Mouse (Mus musculus): ENCODE measurements around the gene Mea1.

Mea1 gene

GRCm38 (mm10) chr17:46678416-46678815 is at the start of gene Mea1:
TSS of gene Mea1 (plus strand) at chr17:46678793.
- peak; percentile 31 for DNase-seq

GRCm38 (mm10) chr17:46629685-46630441 is 48.7 kb upstream of the Mea1 start:
- peak; percentile 87 for DNase-seq

- DNase-seq, result peak; percentile 83
Observed at GRCm38 (mm10) chr17:46636831-46637523, 41.6 kb upstream of the Mea1 start.

DNA sequence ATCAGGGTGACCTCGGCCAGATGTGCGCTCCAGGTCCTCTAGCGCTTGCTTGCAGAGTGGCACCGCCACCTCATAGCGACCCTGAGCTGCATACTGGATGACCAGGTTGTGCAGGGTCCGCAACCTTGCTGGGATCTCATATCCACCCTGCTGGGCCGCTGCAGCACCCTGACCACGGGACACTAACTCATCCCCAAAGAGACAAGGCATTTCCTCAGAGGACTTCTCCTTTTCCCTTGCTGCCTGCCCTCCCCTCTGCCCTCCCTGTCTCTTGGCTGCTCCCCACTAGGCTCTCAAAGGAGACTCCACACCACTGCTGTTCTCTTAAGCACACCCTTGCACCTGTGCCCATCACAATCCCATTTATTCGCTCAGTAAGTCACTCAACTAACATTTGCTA is 38.7 kb upstream of the Mea1 start:
- no peak for DNase-seq

DNA sequence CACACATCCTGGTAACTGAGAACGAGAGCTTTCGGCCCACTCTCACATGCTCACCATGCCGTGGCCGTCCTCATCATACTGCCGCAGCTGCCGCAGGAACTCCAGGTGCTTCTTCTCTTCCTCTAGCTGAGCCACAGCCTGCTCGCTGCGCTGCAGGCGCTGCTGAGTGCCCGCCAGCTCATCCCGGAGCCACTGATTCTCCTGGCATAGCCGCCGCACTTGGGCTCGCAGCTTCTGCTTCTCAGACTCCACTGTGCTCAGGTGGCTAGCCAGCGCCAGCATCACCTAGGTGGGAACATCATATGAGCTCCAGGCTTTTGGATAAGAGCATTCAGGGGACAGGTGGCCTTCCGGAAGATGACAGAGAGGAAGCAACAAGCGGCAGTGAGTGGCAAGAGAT is 36.5 kb upstream of the Mea1 start:
- DNase-seq, result no peak

- no peak for DNase-seq
Observed at GRCm38 (mm10) chr17:46644152-46644805, 34.3 kb upstream of the Mea1 start.

GRCm38 (mm10) chr17:46644916-46645475 is 33.6 kb upstream of the Mea1 start:
- DNase-seq, result peak; percentile 90

DNA sequence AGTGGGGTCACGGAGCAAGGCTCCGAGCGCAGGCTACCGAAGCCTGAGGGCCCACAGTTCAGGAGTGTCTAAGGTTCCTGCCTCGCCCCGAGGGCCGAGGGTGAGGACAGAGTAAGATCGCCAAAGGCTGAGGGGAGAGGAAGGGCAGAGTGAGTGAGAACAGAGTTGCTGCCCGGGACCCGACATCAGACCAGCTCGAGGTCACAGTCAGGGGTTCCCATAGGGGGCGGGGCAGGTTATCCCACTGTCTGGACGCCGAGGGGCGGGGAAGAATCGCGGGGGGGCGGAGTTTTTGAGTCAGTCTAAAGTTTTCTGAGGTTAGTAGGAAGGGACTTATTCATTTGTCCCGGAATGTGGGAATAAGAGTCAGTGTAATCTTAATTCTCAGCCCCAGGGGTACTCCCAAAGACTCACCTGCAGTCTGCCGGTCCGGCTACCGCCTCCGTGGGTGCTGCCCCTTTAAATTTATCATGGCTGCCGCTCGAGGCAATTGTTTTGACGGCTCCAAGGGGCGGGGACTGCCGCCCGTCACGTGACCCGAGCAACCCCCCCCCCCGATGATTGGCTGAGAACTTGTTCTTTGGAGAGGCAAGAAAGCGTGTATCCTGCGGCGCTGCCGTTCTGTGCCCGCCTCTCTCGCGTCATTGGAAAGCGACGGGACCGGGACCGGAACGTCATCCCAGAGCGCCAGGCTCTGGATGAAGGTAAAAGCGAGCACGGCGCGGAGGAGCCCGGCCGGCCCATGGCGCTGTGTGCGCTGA is 32.9 kb upstream of the Mea1 start, which contains the start of the genes Klc4 and Mrpl2:
Gene Klc4, minus strand, starts transcription at position 462 of the 761 bp plus-strand sequence.
Gene Mrpl2, plus strand, starts transcription at position 669 of the 761 bp plus-strand sequence.
- DNase-seq, result peak; percentile 99

- DNase-seq, result no peak
Observed at GRCm38 (mm10) chr17:46646322-46646662, 32.3 kb upstream of the Mea1 start.

GRCm38 (mm10) chr17:46647279-46647678 is 31.3 kb upstream of the Mea1 start:
- no peak for DNase-seq

DNA sequence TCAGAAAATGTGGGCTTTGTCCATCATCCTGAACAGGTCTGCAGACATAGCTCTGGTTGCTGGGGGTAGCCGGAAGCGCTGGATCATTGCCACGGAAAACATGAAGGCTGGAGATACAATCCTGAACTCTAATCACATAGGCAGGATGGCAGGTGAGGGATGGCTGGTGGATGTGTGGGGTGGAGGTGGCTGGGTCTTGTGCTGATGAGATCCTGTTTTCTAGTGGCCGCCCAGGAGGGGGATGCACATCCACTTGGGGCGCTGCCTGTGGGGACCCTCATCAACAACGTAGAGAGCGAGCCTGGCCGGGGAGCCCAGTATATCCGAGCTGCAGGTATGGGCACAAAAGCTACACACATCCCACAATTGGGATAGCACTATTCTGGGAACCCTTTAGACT is 30.2 kb upstream of the Mea1 start:
- DNase-seq, result no peak

GRCm38 (mm10) chr17:46649811-46650210 is 28.8 kb upstream of the Mea1 start:
- DNase-seq, result no peak

DNA sequence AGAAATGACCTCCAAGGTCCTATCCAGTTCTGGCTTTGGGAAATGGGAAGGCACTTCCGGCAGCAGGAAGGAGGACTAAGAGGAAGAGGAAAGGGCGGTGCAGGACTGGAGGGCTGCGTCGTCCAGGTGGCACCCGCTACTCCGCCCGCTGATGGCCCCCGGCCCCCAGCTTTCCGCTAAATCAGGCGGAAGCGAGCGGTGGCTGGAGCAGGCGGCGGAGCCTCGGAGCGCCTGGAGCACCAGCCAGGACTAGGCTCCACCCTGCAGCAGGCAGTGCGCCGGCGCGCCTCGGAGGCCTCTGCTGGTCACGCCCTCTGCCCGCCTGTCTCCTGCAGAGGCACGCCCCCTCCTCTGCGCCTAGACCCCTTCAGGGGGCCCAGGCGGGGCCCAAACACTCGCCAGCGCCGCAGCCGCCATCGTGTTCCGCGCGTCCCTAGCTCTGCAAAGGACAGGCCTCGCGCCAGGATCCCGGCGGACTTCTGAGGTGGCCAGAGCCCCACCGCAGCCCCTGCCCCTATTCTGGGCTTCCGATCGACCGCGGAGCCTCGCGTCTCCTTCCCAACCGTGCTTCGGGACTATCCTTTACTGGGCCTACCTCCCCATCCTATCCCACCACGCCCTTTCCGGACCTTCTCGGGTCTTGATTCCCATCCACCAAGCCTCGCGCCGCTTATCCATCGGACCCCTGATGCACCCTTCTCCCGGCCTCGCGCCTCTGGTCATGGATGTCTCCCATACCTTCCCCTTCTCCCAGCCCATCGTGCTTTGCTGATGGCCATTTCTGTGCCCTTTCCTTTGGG is 28.2 kb upstream of the Mea1 start, which contains the start of gene Cul7:
Gene Cul7, plus strand, starts transcription at position 106 of the 800 bp plus-strand sequence.
- peak; percentile 97 for DNase-seq

DNA sequence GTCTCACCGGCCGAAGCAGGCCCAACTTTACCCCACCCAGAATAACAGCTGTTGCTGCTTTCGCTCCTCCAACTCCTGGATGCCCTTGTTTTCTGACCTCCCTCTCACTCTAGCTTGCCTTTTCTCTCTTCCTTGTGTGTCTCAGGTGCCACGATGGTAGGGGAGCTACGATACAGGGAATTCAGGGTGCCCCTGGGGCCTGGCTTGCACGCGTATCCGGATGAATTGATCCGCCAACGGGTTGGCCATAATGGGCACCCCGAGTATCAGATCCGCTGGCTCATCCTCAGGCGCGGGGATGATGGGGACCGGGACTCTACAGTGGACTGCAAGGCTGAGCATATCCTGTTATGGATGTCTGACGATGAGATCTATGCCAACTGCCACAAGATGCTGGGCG is 27.3 kb upstream of the Mea1 start:
- DNase-seq, result no peak

DNA sequence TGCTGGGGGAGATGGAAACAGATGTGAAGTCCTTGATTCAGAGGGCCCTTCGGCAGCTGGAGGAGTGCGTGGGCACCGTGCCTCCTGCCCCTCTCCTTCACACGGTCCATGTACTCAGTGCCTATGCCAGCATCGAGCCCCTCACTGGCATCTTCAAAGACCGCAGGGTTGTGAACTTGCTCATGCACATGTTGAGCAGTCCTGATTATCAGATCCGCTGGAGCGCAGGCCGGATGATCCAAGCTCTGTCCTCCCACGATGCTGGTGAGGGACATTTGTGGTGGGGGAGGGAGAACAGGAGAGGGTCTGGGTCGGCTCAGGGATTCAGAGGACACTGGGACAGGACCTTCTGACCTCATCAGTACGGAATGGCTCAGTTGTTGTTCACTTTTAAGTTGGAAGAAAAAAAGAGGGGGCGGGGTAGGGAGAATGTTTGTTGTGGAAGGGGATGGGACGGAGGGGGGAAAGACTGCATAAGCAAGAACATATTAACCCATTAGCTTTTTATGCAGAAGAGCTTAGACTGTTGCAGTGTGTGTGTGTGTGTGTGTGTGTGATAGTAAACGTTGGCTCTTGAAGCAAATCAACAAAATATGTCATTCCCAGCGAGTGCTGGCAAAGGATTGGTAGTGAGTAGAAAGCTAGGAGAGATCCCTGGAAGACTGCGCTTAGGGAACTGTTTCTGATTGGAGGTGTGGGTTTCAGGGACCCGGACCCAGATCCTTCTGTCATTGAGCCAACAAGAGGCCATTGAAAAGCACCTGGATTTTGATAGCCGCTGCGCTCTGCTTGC is 26.6 kb upstream of the Mea1 start:
- DNase-seq, result no peak

GRCm38 (mm10) chr17:46656054-46656453 is 22.5 kb upstream of the Mea1 start:
- no peak for DNase-seq

DNA sequence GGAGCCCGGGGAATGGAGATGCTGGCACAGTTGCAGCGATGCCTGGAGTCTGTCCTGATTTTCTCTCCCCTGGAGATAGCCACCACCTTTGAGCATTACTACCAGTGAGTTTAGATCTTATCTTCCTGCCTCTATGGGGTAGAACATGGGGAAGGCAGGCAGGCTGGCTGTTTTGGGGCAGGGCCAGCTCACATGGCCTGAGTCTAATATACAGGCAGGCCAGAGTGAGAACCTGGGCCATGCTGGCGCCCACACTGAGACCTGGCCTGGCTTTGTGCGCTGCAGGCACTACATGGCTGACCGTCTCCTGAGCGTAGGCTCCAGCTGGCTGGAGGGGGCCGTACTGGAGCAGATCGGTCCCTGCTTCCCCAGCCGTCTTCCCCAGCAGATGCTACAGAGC is 17.2 kb upstream of the Mea1 start:
- no peak for DNase-seq

DNA sequence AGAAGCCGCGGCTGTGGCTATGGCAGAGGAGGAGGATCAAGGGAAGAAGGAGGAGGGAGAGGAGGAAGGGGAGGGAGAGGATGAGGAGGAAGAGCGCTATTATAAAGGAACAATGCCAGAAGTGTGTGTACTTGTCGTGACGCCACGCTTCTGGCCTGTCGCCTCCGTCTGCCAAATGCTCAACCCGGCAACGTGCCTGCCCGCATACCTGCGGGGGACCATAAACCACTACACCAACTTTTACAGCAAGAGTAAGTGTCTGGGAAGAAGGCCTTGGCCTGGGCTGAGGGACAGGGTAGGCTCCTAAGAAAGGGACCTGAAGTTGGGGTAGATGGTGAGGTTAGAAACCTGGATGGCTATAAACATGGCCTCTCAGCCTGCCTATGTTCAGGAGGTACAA is 16.6 kb upstream of the Mea1 start:
- no peak for DNase-seq

DNA sequence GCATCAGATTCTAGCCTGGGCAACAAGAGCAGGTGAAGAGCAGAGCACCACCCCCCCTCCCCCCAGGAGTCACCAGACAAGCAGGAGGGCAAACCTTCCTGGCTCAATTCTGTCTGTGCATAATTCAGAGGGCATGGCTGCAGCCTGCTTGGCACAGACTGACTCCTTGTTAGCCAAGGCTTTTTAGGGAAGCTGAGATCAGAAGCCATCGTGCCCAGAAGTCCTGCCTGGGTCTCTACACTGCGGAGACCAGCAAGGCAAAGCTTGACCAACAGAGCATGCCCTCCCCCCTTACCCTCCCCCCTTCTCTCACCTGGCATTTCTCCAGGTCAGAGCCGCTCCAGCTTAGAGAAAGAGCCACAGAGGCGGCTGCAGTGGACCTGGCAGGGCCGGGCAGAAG is 15.9 kb upstream of the Mea1 start:
- peak; percentile 47 for DNase-seq

GRCm38 (mm10) chr17:46667712-46668111 is 10.9 kb upstream of the Mea1 start:
- peak; percentile 28 for DNase-seq

GRCm38 (mm10) chr17:46669911-46670310 is 8.7 kb upstream of the Mea1 start:
- no peak for DNase-seq

Measured in kidney, postnatal 14 days (tissue).